Mouse (Mus musculus): Measurements from ENCODE around the gene Cstf2t. TPM values are rescaled to one million over a fixed set of nuclear protein-coding genes. Genes with fewer than 3 reads are reported as not detected.

Cstf2t gene
- polyA plus RNA-seq, 1 experiment = 13.4 TPM

- Histone ChIP-seq H3K27me3 (replicated peaks; ENCODE audit: control insufficient read depth, insufficient read depth, low read length) (no peaks in the 10 kb centered on the region), H3K36me3 (ENCODE audit: control insufficient read depth, insufficient read depth, low read length) (no peaks in the 10 kb centered on the region), H3K4me1 (ENCODE audit: control insufficient read depth, insufficient read depth, low read length) (no peaks in the 10 kb centered on the region), H3K27ac (ENCODE audit: insufficient read depth, low read depth, low read length) (no peak overlapping the region), H3K4me3 (ENCODE audit: insufficient read depth, low read depth, low read length) (no peak overlapping the region)
- DNase-seq = no peak
- TF ChIP-seq POLR2A (IDR thresholded peaks at IDR 0.05; ENCODE audit: low read depth, low read length) = no peak
- TF ChIP-seq CTCF (conservative IDR thresholded peaks at IDR 0.05; ENCODE audit: insufficient read depth, insufficient read length, low read depth, low read length) = no peak
- 66% methylated on average over 24 of the region's 24 CpGs for WGBS
Measured at GRCm38 (mm10) chr19:31073959-31074716, 8.5 kb upstream of the Cstf2t start.

GRCm38 (mm10) chr19:31074717-31075063, 7.9 kb upstream of the Cstf2t start:
- no peak for DNase-seq
- TF ChIP-seq POLR2A (IDR thresholded peaks at IDR 0.05; ENCODE audit: low read depth, low read length) (no peak), CTCF (conservative IDR thresholded peaks at IDR 0.05; ENCODE audit: insufficient read depth, insufficient read length, low read depth, low read length) (no peak)
- H3K4me3 ChIP-seq (ENCODE audit: insufficient read depth, low read depth, low read length) = no peak overlapping the region

GRCm38 (mm10) chr19:31076106-31076505, 6.5 kb upstream of the Cstf2t start:
- TF ChIP-seq POLR2A (IDR thresholded peaks at IDR 0.05; ENCODE audit: low read depth, low read length) (no peak), CTCF (conservative IDR thresholded peaks at IDR 0.05; ENCODE audit: insufficient read depth, insufficient read length, low read depth, low read length) (no peak)
- no peak overlapping the region for H3K4me3 ChIP-seq (ENCODE audit: insufficient read depth, low read depth, low read length)
- no peaks in the 10 kb centered on the region for H3K36me3 ChIP-seq (ENCODE audit: control insufficient read depth, insufficient read depth, low read length)
- no peaks in the 10 kb centered on the region for H3K27me3 ChIP-seq (replicated peaks; ENCODE audit: control insufficient read depth, insufficient read depth, low read length)
- H3K4me1 ChIP-seq (ENCODE audit: control insufficient read depth, insufficient read depth, low read length) = no peaks in the 10 kb centered on the region
- DNase-seq = no peak
- H3K27ac ChIP-seq (ENCODE audit: insufficient read depth, low read depth, low read length) = no peak overlapping the region
- 92% methylated on average over 4 of the region's 4 CpGs for WGBS

More at GRCm38 (mm10) chr19:31074717-31075063, 7.9 kb upstream of the Cstf2t start:
- no peak overlapping the region for H3K27ac ChIP-seq (ENCODE audit: insufficient read depth, low read depth, low read length)
- no peaks in the 10 kb centered on the region for H3K36me3 ChIP-seq (ENCODE audit: control insufficient read depth, insufficient read depth, low read length)
- no peaks in the 10 kb centered on the region for H3K27me3 ChIP-seq (replicated peaks; ENCODE audit: control insufficient read depth, insufficient read depth, low read length)
- WGBS = 28% methylated on average over 3 of the region's 3 CpGs
- H3K4me1 ChIP-seq (ENCODE audit: control insufficient read depth, insufficient read depth, low read length) = no peaks in the 10 kb centered on the region

- Histone ChIP-seq H3K4me3 (ENCODE audit: insufficient read depth, low read depth, low read length) (no peak overlapping the region), H3K27me3 (replicated peaks; ENCODE audit: control insufficient read depth, insufficient read depth, low read length) (no peaks in the 10 kb centered on the region), H3K36me3 (ENCODE audit: control insufficient read depth, insufficient read depth, low read length) (no peaks in the 10 kb centered on the region), H3K27ac (ENCODE audit: insufficient read depth, low read depth, low read length) (no peak overlapping the region), H3K4me1 (ENCODE audit: control insufficient read depth, insufficient read depth, low read length) (no peaks in the 10 kb centered on the region)
- TF ChIP-seq POLR2A (IDR thresholded peaks at IDR 0.05; ENCODE audit: low read depth, low read length) (no peak), CTCF (conservative IDR thresholded peaks at IDR 0.05; ENCODE audit: insufficient read depth, insufficient read length, low read depth, low read length) (no peak)
- no peak for DNase-seq
- 59% methylated on average over 3 of the region's 3 CpGs for WGBS
Measured at GRCm38 (mm10) chr19:31078241-31078640, 4.4 kb upstream of the Cstf2t start.

GRCm38 (mm10) chr19:31082226-31082625, 411 bp upstream of the Cstf2t start:
- 20% methylated on average over 7 of the region's 7 CpGs for WGBS
- Histone ChIP-seq H3K27me3 (replicated peaks; ENCODE audit: control insufficient read depth, insufficient read depth, low read length) (no peaks in the 10 kb centered on the region), H3K4me3 (ENCODE audit: insufficient read depth, low read depth, low read length) (peak overlapping the region; percentile 40), H3K36me3 (ENCODE audit: control insufficient read depth, insufficient read depth, low read length) (no peaks in the 10 kb centered on the region; the same call in 1 of the 2 replicates), H3K4me1 (ENCODE audit: control insufficient read depth, insufficient read depth, low read length) (0 out of 2 replicates have a peak, but pooled peaks cover 3% of the 10 kb centered on the region), H3K27ac (ENCODE audit: insufficient read depth, low read depth, low read length) (no peak overlapping the region)
- TF ChIP-seq POLR2A (IDR thresholded peaks at IDR 0.05; ENCODE audit: low read depth, low read length) (no peak), CTCF (conservative IDR thresholded peaks at IDR 0.05; ENCODE audit: insufficient read depth, insufficient read length, low read depth, low read length) (no peak)
- DNase-seq = no peak

- H3K36me3 ChIP-seq (ENCODE audit: control insufficient read depth, insufficient read depth, low read length) = no peaks in the 10 kb centered on the region; the same call in 1 of the 2 replicates
- DNase-seq = no peak
- H3K4me3 ChIP-seq (ENCODE audit: insufficient read depth, low read depth, low read length) = peak overlapping the region; percentile 64; the same call in 1 of the 2 replicates
- H3K27ac ChIP-seq (ENCODE audit: insufficient read depth, low read depth, low read length) = no peak overlapping the region
- H3K27me3 ChIP-seq (replicated peaks; ENCODE audit: control insufficient read depth, insufficient read depth, low read length) = no peaks in the 10 kb centered on the region
- 0 out of 2 replicates have a peak, but pooled peaks cover 3% of the 10 kb centered on the region for H3K4me1 ChIP-seq (ENCODE audit: control insufficient read depth, insufficient read depth, low read length)
- WGBS = 97% methylated on average over 8 of the region's 8 CpGs
- TF ChIP-seq POLR2A (IDR thresholded peaks at IDR 0.05; ENCODE audit: low read depth, low read length) (no peak), CTCF (conservative IDR thresholded peaks at IDR 0.05; ENCODE audit: insufficient read depth, insufficient read length, low read depth, low read length) (no peak)
Measured at GRCm38 (mm10) chr19:31083761-31084160, 1.1 kb downstream of the Cstf2t start.

- TF ChIP-seq POLR2A (IDR thresholded peaks at IDR 0.05; ENCODE audit: low read depth, low read length) (no peak), CTCF (conservative IDR thresholded peaks at IDR 0.05; ENCODE audit: insufficient read depth, insufficient read length, low read depth, low read length) (no peak)
- H3K4me3 ChIP-seq (ENCODE audit: insufficient read depth, low read depth, low read length) = no peak overlapping the region
- WGBS = 77% methylated on average over 3 of the region's 3 CpGs
- H3K27ac ChIP-seq (ENCODE audit: insufficient read depth, low read depth, low read length) = no peak overlapping the region
- DNase-seq = no peak
- no peaks in the 10 kb centered on the region for H3K4me1 ChIP-seq (ENCODE audit: control insufficient read depth, insufficient read depth, low read length)
- no peaks in the 10 kb centered on the region for H3K27me3 ChIP-seq (replicated peaks; ENCODE audit: control insufficient read depth, insufficient read depth, low read length)
- H3K36me3 ChIP-seq (ENCODE audit: control insufficient read depth, insufficient read depth, low read length) = no peaks in the 10 kb centered on the region
Measured at GRCm38 (mm10) chr19:31097857-31098256, 15.2 kb downstream of the Cstf2t start.

All from kidney, adult 2 months (tissue).